Comparison of ENCODE assay signal across 22 mouse cellular contexts in the genomic region with DNA sequence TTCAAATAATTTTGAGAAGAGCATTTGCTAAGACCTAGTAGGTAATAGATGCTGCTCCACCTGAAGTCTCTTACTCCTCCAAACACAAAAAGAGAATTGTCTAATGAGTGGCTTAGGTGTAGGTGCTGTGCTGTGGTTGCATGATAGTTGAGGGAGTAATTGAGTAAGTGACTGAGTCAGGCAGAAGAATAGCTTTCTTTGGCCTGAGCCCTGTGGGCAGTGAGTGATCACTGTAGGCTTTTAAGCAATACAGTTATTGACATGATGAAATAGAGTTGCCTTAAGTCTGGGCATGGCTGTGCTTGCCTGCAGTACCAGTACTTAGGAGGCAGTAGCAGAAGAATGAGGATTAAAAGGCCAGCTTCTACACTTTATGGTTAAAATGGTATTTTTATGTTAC.
DNase-seq lines count a peak whose midpoint lies in the region; ATAC-seq and TF ChIP-seq lines count a peak whose summit lies in the region.
"Had no signal": no experiment of that assay in that cellular context is flagged by ENCODE, and none has a peak within 500 bp of the region (broad histone marks: within the 10 kb centered on the region; RNA-seq: fewer than 3 reads in every experiment).

No protein-coding gene starts in this region.

- no peak for ATAC-seq in frontal cortex, adult (ENCODE audit: low TSS enrichment)
- ATAC-seq: activated CD4-positive, CD25-positive, alpha-beta regulatory T cell, adult 4 months; forebrain, embryonic 13.5 days; forebrain, embryonic 15.5 days; forebrain, postnatal 0 days; Patski had no signal

- H3K36me3 ChIP-seq in myocyte (ENCODE audit: control insufficient read depth, insufficient read depth) = no peaks in the 10 kb centered on the region
- H3K36me3 ChIP-seq: embryonic facial prominence, embryonic 13.5 days; embryonic facial prominence, embryonic 15.5 days; forebrain, embryonic 15.5 days had no signal

- peak; percentile 27 for DNase-seq in NIH3T3 (ENCODE audit: low read depth)
- peak; percentile 94 for DNase-seq in fat pad, adult 2 months (ENCODE audit: extremely low read depth, low read depth, low spot score)
- no peak for DNase-seq in left cerebral cortex, adult 8-10 months (ENCODE audit: low spot score in 2 of 2)
- DNase-seq: adrenal gland, adult 8-10 months; adrenal gland, postnatal 14 days; adrenal gland, postnatal 36 days; cerebellum, adult 11-12 months; cerebellum, adult 2 months; cerebellum, adult 9-11 months; cerebellum, postnatal 14 days; cerebellum, postnatal 36 days; embryo, embryonic 11 days; forebrain, postnatal 0 days had no signal

- H3K79me2 ChIP-seq in myocyte (ENCODE audit: control insufficient read depth, insufficient read depth) = no peaks in the 10 kb centered on the region

- H3K4me3 ChIP-seq in myocyte = no peak overlapping the region
- H3K4me3 ChIP-seq: embryonic facial prominence, embryonic 13.5 days; embryonic facial prominence, embryonic 15.5 days; erythroblast, embryonic 14.5 days; forebrain, embryonic 13.5 days; forebrain, embryonic 15.5 days had no signal

- H3K27me3 ChIP-seq in myocyte (ENCODE audit: control insufficient read depth, insufficient read depth, insufficient read length) = no peaks in the 10 kb centered on the region
- H3K27me3 ChIP-seq: embryonic facial prominence, embryonic 13.5 days; embryonic facial prominence, embryonic 15.5 days; forebrain, embryonic 13.5 days; forebrain, embryonic 15.5 days; Patski had no signal

- no peak overlapping the region for H3ac ChIP-seq in myocyte (ENCODE audit: control insufficient read depth, insufficient read length)

- no peak overlapping the region for H3K4me2 ChIP-seq in myocyte (ENCODE audit: low read depth)
- H3K4me2 ChIP-seq: embryonic facial prominence, embryonic 13.5 days; embryonic facial prominence, embryonic 15.5 days; forebrain, embryonic 13.5 days; forebrain, embryonic 15.5 days had no signal

- no peak for TF ChIP-seq POLR2A in myocyte (IDR thresholded peaks at IDR 0.05; ENCODE audit: insufficient read length, low read depth)

TF ChIP-seq in myocyte, 11 proteins besides CTCF, POLR2A, EP300 and RAD21:
- TF ChIP-seq POLR2AphosphoS2 (IDR thresholded peaks at IDR 0.05; ENCODE audit: insufficient read length, low read depth) = no peak
- TF ChIP-seq CEBPB (IDR thresholded peaks at IDR 0.05; ENCODE audit: insufficient read depth, poor library complexity, severe bottlenecking) = 0 out of 2 replicates have a peak, but pooled peaks have one; percentile 16
TF ChIP-seq in myocyte: peak in this region for 1.

Comparison
In these comparisons a context has a peak if more than half of its experiments do, and no peak if none do; other contexts are left out.
1. DNase-seq: peak in NIH3T3 (single experiment) and fat pad, adult 2 months (single experiment); none in left cerebral cortex, adult 8-10 months (0 of 2).